Mouse (Mus musculus) embryonic fibroblast, embryonic 13.5 days (primary cell): ENCODE results near the gene B3gnt9. TPM values are rescaled to one million over a fixed set of nuclear protein-coding genes. Genes with fewer than 3 reads are reported as not detected.

Experiments used
- H3K27ac ChIP-seq: 2 replicates; pipeline ENCODE4 v1.5.1; 2012; ENCODE audit warnings: low read length, control low read depth, inconsistent platforms; ENCODE audit not compliant: insufficient read depth
- H3K4me1 ChIP-seq: 2 replicates; pipeline ENCODE4 v1.6.1; 2011; ENCODE audit warnings: low read length; ENCODE audit not compliant: control insufficient read depth, insufficient read depth
- H3K4me3 ChIP-seq: 2 replicates; pipeline ENCODE4 v1.5.1; 2011; ENCODE audit warnings: mild to moderate bottlenecking, control low read depth, low read length; ENCODE audit not compliant: insufficient read depth
- CTCF ChIP-seq: IDR thresholded peaks from 2 replicates; pipeline ENCODE4 v1.5.1; 2011; ENCODE audit warnings: mild to moderate bottlenecking, control low read depth, low read length, moderate library complexity, borderline replicate concordance; ENCODE audit not compliant: insufficient read depth
- POLR2A ChIP-seq: IDR thresholded peaks from 2 replicates; pipeline ENCODE4 v1.6.1; 2011; ENCODE audit warnings: low read depth, mild to moderate bottlenecking, control low read depth, low read length, moderate library complexity
- polyA plus RNA-seq: library from polyadenylated mRNA; stranded (reverse); fragments of >200 nt; gene quantifications from 2 replicates; pipeline ENCODE4 v1.2.4, GENCODE M21; 2011; ENCODE audit warnings: low read depth; ENCODE audit not compliant: missing spikeins, insufficient read length

The B3gnt9 gene
- polyA plus RNA-seq, 1 experiment: 33.2 TPM

- peak; percentile 94 for TF ChIP-seq CTCF
- TF ChIP-seq POLR2A: no peak
- no peak overlapping the region for H3K27ac ChIP-seq
- H3K4me3 ChIP-seq: no peak overlapping the region
- no peaks in the 10 kb centered on the region for H3K4me1 ChIP-seq
Measured at GRCm38 (mm10) chr8:105283074-105283473, 28.1 kb upstream of the B3gnt9 start.

GRCm38 (mm10) chr8:105282239-105282638 is 27.3 kb upstream of the B3gnt9 start:
- Histone ChIP-seq H3K27ac (no peak overlapping the region), H3K4me1 (no peaks in the 10 kb centered on the region), H3K4me3 (no peak overlapping the region)
- no peak for TF ChIP-seq CTCF
- no peak for TF ChIP-seq POLR2A

GRCm38 (mm10) chr8:105281821-105282220 is 26.9 kb upstream of the B3gnt9 start:
- TF ChIP-seq POLR2A: no peak
- no peak for TF ChIP-seq CTCF
- Histone ChIP-seq H3K4me3 (no peak overlapping the region), H3K4me1 (no peaks in the 10 kb centered on the region), H3K27ac (no peak overlapping the region)

- no peak overlapping the region for H3K27ac ChIP-seq
- TF ChIP-seq POLR2A: no peak
- no peak for TF ChIP-seq CTCF
- H3K4me3 ChIP-seq: no peak overlapping the region
- H3K4me1 ChIP-seq: no peaks in the 10 kb centered on the region
Measured at GRCm38 (mm10) chr8:105280567-105280966, 25.6 kb upstream of the B3gnt9 start.

- Histone ChIP-seq H3K4me1 (no peaks in the 10 kb centered on the region), H3K4me3 (no peak overlapping the region), H3K27ac (no peak overlapping the region)
- TF ChIP-seq CTCF: no peak
Measured at GRCm38 (mm10) chr8:105278911-105279334, 24.0 kb upstream of the B3gnt9 start.

- Histone ChIP-seq H3K27ac (no peak overlapping the region), H3K4me1 (no peaks in the 10 kb centered on the region), H3K4me3 (peak overlapping the region; percentile 13; the same call in 1 of the 2 replicates)
- peak; percentile 58 for TF ChIP-seq POLR2A
- TF ChIP-seq CTCF: no peak
Measured at GRCm38 (mm10) chr8:105276292-105277120, 21.6 kb upstream of the B3gnt9 start.

- H3K4me1 ChIP-seq: no peaks in the 10 kb centered on the region
- TF ChIP-seq CTCF (no peak), POLR2A (no peak)
- peak within 1 kb of the TSS; percentile 13; the same call in 1 of the 2 replicates for H3K4me3 ChIP-seq
- H3K27ac ChIP-seq: no peak within 1 kb of the TSS
Measured at GRCm38 (mm10) chr8:105275840-105276239, 20.9 kb upstream of the B3gnt9 start, which contains the start of gene Nol3. Gene Nol3, plus strand, starts transcription at chr8:105276140.

GRCm38 (mm10) chr8:105275387-105275786 is 20.4 kb upstream of the B3gnt9 start:
- H3K4me1 ChIP-seq: no peaks in the 10 kb centered on the region
- H3K4me3 ChIP-seq: no peak overlapping the region
- no peak for TF ChIP-seq CTCF
- no peak for TF ChIP-seq POLR2A
- H3K27ac ChIP-seq: no peak overlapping the region

- Histone ChIP-seq H3K4me3 (no peak overlapping the region), H3K4me1 (no peaks in the 10 kb centered on the region), H3K27ac (no peak overlapping the region)
- TF ChIP-seq CTCF (no peak), POLR2A (no peak)
Measured at GRCm38 (mm10) chr8:105270916-105271186, 15.9 kb upstream of the B3gnt9 start.

GRCm38 (mm10) chr8:105270101-105270915 is 15.4 kb upstream of the B3gnt9 start:
- TF ChIP-seq POLR2A (no peak), CTCF (no peak)
- 0 out of 2 replicates have a peak overlapping the region, but pooled peaks have one; percentile 17 for H3K4me3 ChIP-seq
- H3K27ac ChIP-seq: no peak overlapping the region
- no peaks in the 10 kb centered on the region for H3K4me1 ChIP-seq
